Mouse (Mus musculus) MEL (cell line): Measurements from ENCODE around the gene Myo3a. TPM values are rescaled to one million over a fixed set of nuclear protein-coding genes. Genes with fewer than 3 reads are reported as not detected.

Source experiments
- DNase-seq: peaks from one replicate; pipeline ENCODE4 v3.0.0; 2011; ENCODE audit warnings: low read depth, low spot score
- H3K27ac ChIP-seq: 2 replicates; pipeline ENCODE4 v1.5.1; 2012; ENCODE audit warnings: low read depth, mild to moderate bottlenecking, control low read depth, low read length, moderate library complexity; ENCODE audit not compliant: control insufficient read depth
- H3K27me3 ChIP-seq, 2 experiments: fragments of 150-350 bp in 1 of 2; sonication (generic) in 1 of 2; 2 replicates each; pipeline ENCODE4 v1.6.1; 2012; ENCODE audit warnings: low read length in 2 of 2, mild to moderate bottlenecking in 2 of 2, improper control_type of control experiment in 1 of 2, moderate library complexity in 1 of 2; ENCODE audit not compliant: insufficient read depth in 2 of 2, control insufficient read depth in 1 of 2
- H3K36me3 ChIP-seq, 2 experiments: 2 replicates each; pipeline ENCODE4 v1.6.1; 2012 to 2014; ENCODE audit warnings: low read length in 2 of 2, improper control_type of control experiment in 1 of 2, inconsistent platforms in 1 of 2, mild to moderate bottlenecking in 1 of 2; ENCODE audit not compliant: insufficient read depth in 2 of 2, control insufficient read depth in 1 of 2
- H3K4me1 ChIP-seq, 2 experiments: fragments of 150-350 bp in 1 of 2; sonication (generic) in 1 of 2; 2 replicates each; pipeline ENCODE4 v1.6.1; 2012; ENCODE audit warnings: low read length in 2 of 2, improper control_type of control experiment in 1 of 2, mild to moderate bottlenecking in 1 of 2; ENCODE audit not compliant: insufficient read depth in 2 of 2, control insufficient read depth in 1 of 2
- H3K4me3 ChIP-seq, 2 experiments: fragments of 150-350 bp in 1 of 2; sonication (generic) in 1 of 2; 2 replicates each; pipeline ENCODE4 v1.5.1; 2012; ENCODE audit warnings: low read depth in 2 of 2, low read length in 2 of 2, mild to moderate bottlenecking in 2 of 2, moderate library complexity in 2 of 2, control low read depth in 1 of 2, improper control_type of control experiment in 1 of 2; ENCODE audit not compliant: control insufficient read depth in 1 of 2, insufficient read depth in 1 of 2
- H3K79me2 ChIP-seq: 2 replicates; pipeline ENCODE4 v1.6.1; 2012; ENCODE audit warnings: mild to moderate bottlenecking, low read length, moderate library complexity; ENCODE audit not compliant: control insufficient read depth, poor library complexity, insufficient read depth
- H3K9ac ChIP-seq: 2 replicates; pipeline ENCODE4 v1.6.1; 2012; ENCODE audit warnings: low read depth, mild to moderate bottlenecking, control low read depth, low read length, moderate library complexity; ENCODE audit not compliant: control insufficient read depth, poor library complexity, severe bottlenecking
- H3K9me3 ChIP-seq: fragments of 150-350 bp; sonication (generic); replicated peaks from 2 replicates; pipeline ENCODE4 v1.6.1; 2012; ENCODE audit warnings: mild to moderate bottlenecking, low read length, improper control_type of control experiment, moderate library complexity; ENCODE audit not compliant: insufficient read depth
- BHLHE40 ChIP-seq: IDR thresholded peaks from 2 replicates; pipeline ENCODE4 v1.6.1; 2012; ENCODE audit warnings: low read depth, mild to moderate bottlenecking, inconsistent platforms, low read length, improper control_type of control experiment, borderline replicate concordance
- CHD1 ChIP-seq: IDR thresholded peaks from 2 replicates; pipeline ENCODE4 v1.6.1; 2012; ENCODE audit warnings: low read depth, mild to moderate bottlenecking, inconsistent platforms, low read length, improper control_type of control experiment
- CHD2 ChIP-seq: IDR thresholded peaks from 2 replicates; pipeline ENCODE4 v1.6.1; 2011; ENCODE audit warnings: low read length, improper control_type of control experiment
- CTCF ChIP-seq, 3 experiments: IDR thresholded peaks in 2 of 3; conservative IDR thresholded peaks in 1 of 3; 2 replicates each; pipeline ENCODE4 v1.5.1; 2011 to 2012; ENCODE audit warnings: low read length in 3 of 3, low read depth in 2 of 3, mild to moderate bottlenecking in 2 of 3, improper control_type of control experiment in 1 of 3, inconsistent platforms in 1 of 3, mixed read lengths in 1 of 3, moderate library complexity in 1 of 3; ENCODE audit not compliant: control insufficient read depth in 1 of 3, insufficient read depth in 1 of 3, poor library complexity in 1 of 3, severe bottlenecking in 1 of 3
- ELF1 ChIP-seq: IDR thresholded peaks from 2 replicates; pipeline ENCODE4 v1.6.1; 2014; ENCODE audit warnings: low read depth, mild to moderate bottlenecking, inconsistent platforms, low read length, improper control_type of control experiment, moderate library complexity
- EP300 ChIP-seq, 2 experiments: IDR thresholded peaks; 2 replicates each; pipeline ENCODE4 v1.6.1; 2011; ENCODE audit warnings: improper control_type of control experiment in 2 of 2, low read length in 2 of 2, low read depth in 1 of 2, mild to moderate bottlenecking in 1 of 2
- ETS1 ChIP-seq: IDR thresholded peaks from 2 replicates; pipeline ENCODE4 v1.6.1; 2012; ENCODE audit warnings: low read depth, mild to moderate bottlenecking, inconsistent platforms, low read length, improper control_type of control experiment, moderate library complexity
- GABPA ChIP-seq: IDR thresholded peaks from 2 replicates; pipeline ENCODE4 v1.6.1; 2012; ENCODE audit warnings: low read depth, mild to moderate bottlenecking, inconsistent platforms, low read length, improper control_type of control experiment, moderate library complexity
- HCFC1 ChIP-seq: IDR thresholded peaks from 2 replicates; pipeline ENCODE4 v1.6.1; 2012; ENCODE audit warnings: low read depth, mild to moderate bottlenecking, inconsistent platforms, low read length, improper control_type of control experiment, moderate library complexity
- JUND ChIP-seq: IDR thresholded peaks from 2 replicates; pipeline ENCODE4 v1.6.1; 2011; ENCODE audit warnings: low read depth, mild to moderate bottlenecking, improper control_type of control experiment, low read length
- MAFK ChIP-seq: IDR thresholded peaks from 2 replicates; pipeline ENCODE4 v1.6.1; 2011; ENCODE audit warnings: low read depth, mild to moderate bottlenecking, low read length, improper control_type of control experiment, borderline replicate concordance
- MXI1 ChIP-seq: IDR thresholded peaks from 2 replicates; pipeline ENCODE4 v1.6.1; 2011; ENCODE audit warnings: mild to moderate bottlenecking, low read depth, low read length, improper control_type of control experiment
- MYB ChIP-seq: IDR thresholded peaks from 2 replicates; pipeline ENCODE4 v1.6.1; 2011; ENCODE audit warnings: mild to moderate bottlenecking, low read depth, low read length, improper control_type of control experiment
- MYC ChIP-seq: IDR thresholded peaks from 2 replicates; pipeline ENCODE4 v1.6.1; 2011; ENCODE audit warnings: low read depth, mild to moderate bottlenecking, low read length, improper control_type of control experiment, moderate library complexity
- NELFE ChIP-seq: IDR thresholded peaks from 2 replicates; pipeline ENCODE4 v1.6.1; 2011; ENCODE audit warnings: low read depth, low read length, improper control_type of control experiment
- NRF1 ChIP-seq: IDR thresholded peaks from 2 replicates; pipeline ENCODE4 v1.6.1; 2014; ENCODE audit warnings: low read depth, mild to moderate bottlenecking, inconsistent platforms, low read length, improper control_type of control experiment, moderate library complexity; ENCODE audit not compliant: poor library complexity, insufficient read depth, severe bottlenecking
- POLR2A ChIP-seq, 2 experiments: IDR thresholded peaks; 2 replicates each; pipeline ENCODE4 v1.6.1; 2011 to 2012; ENCODE audit warnings: low read length in 2 of 2, mild to moderate bottlenecking in 2 of 2, control low read depth in 1 of 2, improper control_type of control experiment in 1 of 2, low read depth in 1 of 2, moderate library complexity in 1 of 2; ENCODE audit not compliant: control insufficient read depth in 1 of 2, insufficient read depth in 1 of 2, poor library complexity in 1 of 2
- POLR2AphosphoS2 ChIP-seq: IDR thresholded peaks from 2 replicates; pipeline ENCODE4 v1.6.1; 2011; ENCODE audit warnings: low read length, improper control_type of control experiment
- RAD21 ChIP-seq: IDR thresholded peaks from 2 replicates; pipeline ENCODE4 v1.6.1; 2011; ENCODE audit warnings: mild to moderate bottlenecking, low read depth, low read length, improper control_type of control experiment
- RCOR1 ChIP-seq: IDR thresholded peaks from 2 replicates; pipeline ENCODE4 v1.6.1; 2012; ENCODE audit warnings: low read depth, mild to moderate bottlenecking, inconsistent platforms, low read length, improper control_type of control experiment
- SIN3A ChIP-seq: IDR thresholded peaks from 2 replicates; pipeline ENCODE4 v1.6.1; 2012; ENCODE audit warnings: low read length, improper control_type of control experiment, inconsistent platforms
- SMC3 ChIP-seq: IDR thresholded peaks from 2 replicates; pipeline ENCODE4 v1.6.1; 2011; ENCODE audit warnings: low read depth, low read length, improper control_type of control experiment
- TAL1 ChIP-seq: IDR thresholded peaks from 2 replicates; pipeline ENCODE4 v1.6.1; 2012; ENCODE audit warnings: mild to moderate bottlenecking, inconsistent platforms, low read length, moderate library complexity, mixed read lengths
- TBP ChIP-seq: IDR thresholded peaks from 2 replicates; pipeline ENCODE4 v1.8.0; 2011; ENCODE audit warnings: low read depth, low read length, improper control_type of control experiment
- TCF12 ChIP-seq: IDR thresholded peaks from 2 replicates; pipeline ENCODE4 v1.6.1; 2014; ENCODE audit warnings: low read depth, mild to moderate bottlenecking, inconsistent platforms, low read length, improper control_type of control experiment, moderate library complexity
- UBTF ChIP-seq: IDR thresholded peaks from 2 replicates; pipeline ENCODE4 v1.6.1; 2012; ENCODE audit warnings: low read depth, mild to moderate bottlenecking, inconsistent platforms, low read length, improper control_type of control experiment, moderate library complexity, borderline replicate concordance; ENCODE audit not compliant: insufficient read depth
- USF1 ChIP-seq: IDR thresholded peaks from 2 replicates; pipeline ENCODE4 v1.6.1; 2014; ENCODE audit warnings: low read depth, mild to moderate bottlenecking, inconsistent platforms, low read length, improper control_type of control experiment, moderate library complexity
- ZC3H11A ChIP-seq: IDR thresholded peaks from 2 replicates; pipeline ENCODE4 v1.6.1; 2012; ENCODE audit warnings: low read depth, mild to moderate bottlenecking, inconsistent platforms, low read length, improper control_type of control experiment
- ZKSCAN1 ChIP-seq: IDR thresholded peaks from 2 replicates; pipeline ENCODE4 v1.6.1; 2012; ENCODE audit warnings: low read depth, mild to moderate bottlenecking, inconsistent platforms, low read length, improper control_type of control experiment, moderate library complexity
- ZMIZ1 ChIP-seq: IDR thresholded peaks from 2 replicates; pipeline ENCODE4 v1.6.1; 2012; ENCODE audit warnings: low read depth, mild to moderate bottlenecking, inconsistent platforms, low read length, improper control_type of control experiment, moderate library complexity
- ZNF384 ChIP-seq: IDR thresholded peaks from 2 replicates; pipeline ENCODE4 v1.6.1; 2012; ENCODE audit warnings: low read depth, mild to moderate bottlenecking, inconsistent platforms, low read length, improper control_type of control experiment
- polyA plus RNA-seq, 2 experiments: library from polyadenylated mRNA; stranded (reverse) in 1 of 2; unstranded in 1 of 2; fragments of >175 nt in 1 of 2; fragments of >200 nt in 1 of 2; gene quantifications; 2 replicates each; pipeline versions ENCODE4 v1.2.1 to v1.2.4; 2012; ENCODE audit warnings: low replicate concordance in 2 of 2, low read depth in 1 of 2; ENCODE audit not compliant: insufficient read length in 2 of 2, insufficient read depth in 1 of 2, missing spikeins in 1 of 2
- total RNA-seq: library from RNA; depleted of rRNA; stranded (reverse); fragments of 300-350 nt; gene quantifications from 2 replicates; pipeline ENCODE4 v1.2.3, GENCODE M21; 2012

Myo3a gene
- total and polyA plus RNA-seq, 3 experiments, result not detected

DNA sequence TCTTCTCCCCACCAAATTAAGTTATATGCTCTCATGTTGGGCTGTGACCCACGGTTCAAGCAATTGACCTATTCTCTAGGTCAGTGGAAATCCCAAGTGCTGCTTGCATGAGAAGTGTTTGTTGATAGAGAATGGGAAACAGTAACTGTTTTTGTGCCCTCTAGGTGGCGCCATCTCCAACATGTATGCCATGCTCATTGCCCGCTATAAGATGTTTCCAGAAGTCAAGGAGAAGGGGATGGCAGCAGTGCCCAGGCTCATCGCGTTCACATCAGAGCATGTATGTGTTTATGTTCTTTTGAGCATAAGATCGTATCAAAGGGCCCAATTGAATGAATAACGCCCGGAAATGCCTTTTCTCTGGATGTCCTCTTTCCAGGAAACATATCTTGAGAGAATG lies 407.5 kb downstream of the Myo3a start:
- no peaks in the 10 kb centered on the region for H3K4me1 ChIP-seq
- no peak overlapping the region for H3K4me3 ChIP-seq
- TF ChIP-seq MYB (no peak), TCF12 (no peak), CHD1 (no peak), ZNF384 (no peak), SMC3 (peak; percentile 69), EP300 (IDR thresholded peaks at IDR 0.05; ENCODE audit: low read depth in 1 of 2, low read length in 2 of 2) (no peak), ETS1 (no peak), USF1 (no peak), MAFK (no peak), SIN3A (no peak), ELF1 (no peak), POLR2A (IDR thresholded peaks at IDR 0.05; ENCODE audit: control insufficient read depth in 1 of 2, insufficient read depth in 1 of 2, low read depth in 1 of 2, low read length in 2 of 2, poor library complexity in 1 of 2) (no peak), HCFC1 (no peak), NELFE (no peak), RAD21 (peak; percentile 63), ZC3H11A (peak; percentile 49), UBTF (no peak), RCOR1 (no peak), TBP (no peak), MYC (no peak), ZMIZ1 (no peak), CTCF (IDR thresholded peaks at IDR 0.05 in 2 of 3, conservative IDR thresholded peaks at IDR 0.05 in 1 of 3; ENCODE audit: control insufficient read depth in 1 of 3, insufficient read depth in 1 of 3, low read depth in 2 of 3, low read length in 3 of 3, poor library complexity in 1 of 3, severe bottlenecking in 1 of 3) (peak; percentile 62 to 72 (median 70)), BHLHE40 (no peak), MXI1 (no peak), ZKSCAN1 (no peak), GABPA (no peak), TAL1 (no peak), POLR2AphosphoS2 (no peak), CHD2 (no peak), JUND (no peak), NRF1 (no peak)
- no peaks in the 10 kb centered on the region for H3K79me2 ChIP-seq
- H3K27me3 ChIP-seq, result no peaks in the 10 kb centered on the region
- H3K9me3 ChIP-seq, result no peaks in the 10 kb centered on the region
- no peak overlapping the region for H3K9ac ChIP-seq
- H3K36me3 ChIP-seq, result no peaks in the 10 kb centered on the region
- DNase-seq, result peak; percentile 60
- H3K27ac ChIP-seq, result no peak overlapping the region
